Mouse (Mus musculus): ENCODE results near the gene Olfr593. TPM values are rescaled to one million over a fixed set of nuclear protein-coding genes. Genes with fewer than 3 reads are reported as not detected.

Gene Olfr593
- polyA plus RNA-seq (2012; rRNA removed; ENCODE audit: low replicate concordance) = not detected in 2 replicates

DNA sequence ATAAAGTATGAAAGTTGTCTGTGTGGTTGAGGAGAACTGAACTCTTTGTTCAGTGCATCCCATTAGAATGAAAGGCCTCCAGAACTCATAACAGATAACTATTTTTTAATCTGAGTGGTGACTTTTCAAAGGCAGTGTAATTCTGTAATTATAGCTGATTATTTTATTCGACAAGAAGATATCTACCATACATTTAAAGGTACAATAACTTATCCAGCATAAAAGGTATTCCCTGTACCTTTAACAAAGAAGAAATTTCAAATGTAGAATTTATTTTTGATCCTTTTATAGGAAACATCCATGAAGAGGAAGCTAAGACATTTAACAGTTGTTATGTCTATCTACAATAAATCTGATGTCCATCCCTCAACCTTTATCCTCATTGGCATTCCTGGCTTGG, at the start of gene Olfr593:
Olfr593 (plus strand) TSS at position 301 of the 400 bp plus-strand sequence.

DNA sequence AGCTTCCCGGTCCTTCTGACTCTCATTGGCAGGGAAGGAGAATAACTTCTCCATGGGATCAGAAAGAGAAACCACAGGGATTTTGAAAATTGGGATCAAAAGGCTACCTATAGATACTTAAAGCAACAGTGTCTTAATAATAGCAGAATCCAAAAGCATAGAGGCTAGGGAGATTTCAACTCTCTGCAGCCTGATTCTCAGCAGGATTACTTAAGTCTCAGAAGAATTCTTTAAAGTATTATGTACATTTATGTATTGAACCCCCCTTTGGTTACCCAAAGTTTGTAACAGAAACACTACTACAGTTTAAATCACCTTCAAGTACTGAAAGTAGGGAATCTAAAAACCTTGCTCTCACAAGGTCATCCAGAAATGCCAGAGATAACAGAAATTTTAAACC, 33.4 kb upstream of the Olfr593 start, which contains the start of gene Olfr591:
Olfr591 (minus strand) TSS at position 101 of the 400 bp plus-strand sequence.

DNA sequence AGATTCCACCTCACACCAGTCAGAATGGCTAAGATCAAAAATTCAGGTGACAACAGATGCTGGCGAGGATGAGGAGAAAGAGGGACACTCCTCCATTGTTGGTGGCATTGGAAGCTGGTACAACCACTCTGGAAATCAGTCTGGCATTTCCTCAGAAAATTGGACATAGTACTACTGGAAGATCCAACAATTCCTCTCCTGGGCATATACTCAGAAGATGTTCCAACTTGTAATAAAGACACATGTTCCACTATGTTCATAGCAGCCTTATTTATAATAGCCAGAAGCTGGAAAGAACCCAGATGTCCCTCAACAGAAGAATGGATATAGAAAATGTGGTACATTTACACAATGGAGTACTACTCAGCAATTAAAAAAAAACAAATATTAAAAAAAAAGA, 27.2 kb upstream of the Olfr593 start, which contains the start of gene Olfr592:
Olfr592 (plus strand) TSS at position 301 of the 400 bp plus-strand sequence.

DNA sequence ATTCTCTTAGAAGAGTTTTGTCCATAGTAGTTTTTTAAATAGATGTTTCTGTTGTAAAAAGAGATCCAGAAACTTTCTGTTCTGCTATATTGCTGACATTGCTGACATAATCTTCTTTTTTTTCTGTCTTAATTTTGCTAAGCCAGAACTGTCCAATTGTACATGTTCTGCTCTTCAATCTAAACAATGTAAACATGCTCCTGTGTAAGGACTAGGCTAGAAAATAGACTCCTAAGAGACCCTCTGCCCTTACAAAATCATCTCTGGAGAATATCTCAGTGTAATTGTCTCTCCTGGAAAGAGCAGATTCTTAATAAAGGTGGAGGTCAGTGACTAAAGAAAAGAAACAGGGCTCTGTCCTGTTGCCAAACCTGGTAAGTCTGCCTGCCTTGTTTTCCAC, 5.0 kb downstream of the Olfr593 start, which contains the start of gene Olfr594:
Olfr594 (plus strand) TSS at position 301 of the 400 bp plus-strand sequence.

DNA sequence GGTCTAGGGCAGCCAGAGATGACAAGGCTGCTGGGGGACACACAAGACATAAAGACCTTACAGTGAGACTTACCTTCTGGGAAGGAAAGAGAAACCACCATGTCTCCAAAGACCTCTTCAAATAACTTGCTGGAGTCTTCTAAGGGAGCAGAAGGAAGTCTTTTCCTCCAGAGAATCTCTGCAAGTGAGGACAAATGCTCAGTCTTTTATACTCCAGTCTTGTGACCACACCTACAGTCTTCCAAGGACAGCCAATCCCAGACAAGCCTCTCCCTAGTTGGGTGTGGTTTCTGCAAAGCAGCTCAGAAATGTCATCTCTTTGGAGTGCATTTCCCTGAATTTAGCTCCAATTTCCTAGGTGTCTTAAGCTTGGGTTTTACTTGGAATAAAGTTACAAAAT, 40.7 kb downstream of the Olfr593 start, which contains the start of gene Usp17ld:
Usp17ld (minus strand) TSS at position 101 of the 400 bp plus-strand sequence.

Other genes with a start within 250 kb of the Olfr593 start
- not detected in 2 replicates for gene Olfr576, start 249.2 kb upstream of the Olfr593 start, polyA plus RNA-seq (2012; rRNA removed; ENCODE audit: low replicate concordance)
- gene Olfr577, start 235.9 kb upstream of the Olfr593 start, polyA plus RNA-seq (2012; rRNA removed; ENCODE audit: low replicate concordance) = not detected in 2 replicates
- not detected in 2 replicates for gene Olfr578, start 222.5 kb upstream of the Olfr593 start, polyA plus RNA-seq (2012; rRNA removed; ENCODE audit: low replicate concordance)
- gene Olfr582, start 173.8 kb upstream of the Olfr593 start, polyA plus RNA-seq (2012; rRNA removed; ENCODE audit: low replicate concordance) = not detected in 2 replicates
- gene Olfr583, start 160.6 kb upstream of the Olfr593 start, polyA plus RNA-seq (2012; rRNA removed; ENCODE audit: low replicate concordance) = not detected in 2 replicates
- gene Olfr584, start 130.0 kb upstream of the Olfr593 start, polyA plus RNA-seq (2012; rRNA removed; ENCODE audit: low replicate concordance) = not detected in 2 replicates
- gene Olfr585, start 114.1 kb upstream of the Olfr593 start, polyA plus RNA-seq (2012; rRNA removed; ENCODE audit: low replicate concordance) = not detected in 2 replicates
- gene Olfr586, start 86.2 kb upstream of the Olfr593 start, polyA plus RNA-seq (2012; rRNA removed; ENCODE audit: low replicate concordance) = not detected in 2 replicates
- not detected in 2 replicates for gene Olfr588-ps1, start 71.0 kb upstream of the Olfr593 start, polyA plus RNA-seq (2012; rRNA removed; ENCODE audit: low replicate concordance)
- not detected in 2 replicates for gene Olfr589, start 55.5 kb upstream of the Olfr593 start, polyA plus RNA-seq (2012; rRNA removed; ENCODE audit: low replicate concordance)
- gene Olfr591, start 33.5 kb upstream of the Olfr593 start, polyA plus RNA-seq (2012; rRNA removed; ENCODE audit: low replicate concordance) = not detected in 2 replicates
- not detected in 2 replicates for gene Olfr592, start 27.1 kb upstream of the Olfr593 start, polyA plus RNA-seq (2012; rRNA removed; ENCODE audit: low replicate concordance)
- gene Olfr594, start 5.1 kb downstream of the Olfr593 start, polyA plus RNA-seq (2012; rRNA removed; ENCODE audit: low replicate concordance) = not detected in 2 replicates
- gene Usp17ld, start 40.6 kb downstream of the Olfr593 start, polyA plus RNA-seq (2012; rRNA removed; ENCODE audit: low replicate concordance) = not detected in 2 replicates
- gene Olfr596, start 93.8 kb downstream of the Olfr593 start, polyA plus RNA-seq (2012; rRNA removed; ENCODE audit: low replicate concordance) = not detected in 2 replicates
- not detected in 2 replicates for gene Olfr597, start 104.5 kb downstream of the Olfr593 start, polyA plus RNA-seq (2012; rRNA removed; ENCODE audit: low replicate concordance)
- gene Olfr598, start 111.7 kb downstream of the Olfr593 start, polyA plus RNA-seq (2012; rRNA removed; ENCODE audit: low replicate concordance) = not detected in 2 replicates
- not detected in 2 replicates for gene Olfr599, start 124.1 kb downstream of the Olfr593 start, polyA plus RNA-seq (2012; rRNA removed; ENCODE audit: low replicate concordance)
- not detected in 2 replicates for gene Olfr600, start 137.8 kb downstream of the Olfr593 start, polyA plus RNA-seq (2012; rRNA removed; ENCODE audit: low replicate concordance)
- not detected in 2 replicates for gene Olfr601, start 150.8 kb downstream of the Olfr593 start, polyA plus RNA-seq (2012; rRNA removed; ENCODE audit: low replicate concordance)
- not detected in 2 replicates for gene Olfr603, start 174.3 kb downstream of the Olfr593 start, polyA plus RNA-seq (2012; rRNA removed; ENCODE audit: low replicate concordance)
- gene Usp17lc, start 203.2 kb downstream of the Olfr593 start, polyA plus RNA-seq (2012; rRNA removed; ENCODE audit: low replicate concordance) = not detected in 2 replicates
- gene Olfr605, start 233.6 kb downstream of the Olfr593 start, polyA plus RNA-seq (2012; rRNA removed; ENCODE audit: low replicate concordance) = not detected in 2 replicates
- gene Olfr606, start 237.2 kb downstream of the Olfr593 start, polyA plus RNA-seq (2012; rRNA removed; ENCODE audit: low replicate concordance) = not detected in 2 replicates